Mouse (Mus musculus) ovary, postnatal 14 days (tissue): Measurements from ENCODE around the gene Gpr152.

ENCODE experiments used
- DNase-seq: peaks from one replicate; pipeline ENCODE4 v3.0.0; 2022; ENCODE audit warnings: low spot score

The Gpr152 gene

DNA sequence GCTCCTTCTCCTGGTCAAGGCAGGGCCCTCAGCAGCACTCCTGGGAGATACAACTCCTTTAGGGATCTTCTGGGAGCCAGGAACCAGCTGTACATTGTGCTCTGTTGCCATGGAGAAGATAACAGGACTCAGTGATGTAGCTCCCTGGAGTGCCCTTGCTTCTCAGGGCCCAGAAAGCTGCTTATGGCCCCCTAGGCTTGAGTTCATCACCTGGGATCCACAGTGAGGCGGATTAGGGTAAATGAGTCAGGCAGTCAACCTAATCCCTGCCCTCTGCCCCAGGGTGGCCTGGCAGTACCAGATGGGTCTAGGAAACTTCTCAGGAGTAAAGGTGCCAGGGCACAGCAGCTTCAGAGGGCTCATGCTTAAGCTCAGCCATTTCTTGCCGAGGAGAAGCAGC lies at the start of gene Gpr152:
Gpr152 (plus strand) TSS at position 342 of the 400 bp plus-strand sequence.
- DNase-seq: no peak

DNA sequence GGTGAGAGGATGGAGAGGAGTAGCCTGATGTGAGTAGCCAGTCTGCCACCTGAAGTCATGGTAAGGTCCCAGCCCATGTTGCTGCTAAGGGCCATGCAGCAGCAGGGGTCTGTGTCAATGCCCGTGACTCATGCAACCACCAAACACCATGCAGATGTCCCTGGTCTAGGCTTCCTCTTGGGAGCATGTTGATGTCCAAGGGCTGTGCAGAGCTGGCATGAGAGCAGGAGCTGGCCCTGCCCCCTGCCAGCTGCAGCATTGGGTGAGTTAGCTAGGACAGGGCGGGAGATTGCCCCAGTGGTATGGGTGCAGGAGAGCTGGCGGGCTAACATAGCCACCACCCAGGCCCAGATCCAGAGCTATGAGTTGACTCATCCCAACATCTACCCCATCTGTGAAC lies 49.1 kb upstream of the Gpr152 start:
- DNase-seq: no peak

DNA sequence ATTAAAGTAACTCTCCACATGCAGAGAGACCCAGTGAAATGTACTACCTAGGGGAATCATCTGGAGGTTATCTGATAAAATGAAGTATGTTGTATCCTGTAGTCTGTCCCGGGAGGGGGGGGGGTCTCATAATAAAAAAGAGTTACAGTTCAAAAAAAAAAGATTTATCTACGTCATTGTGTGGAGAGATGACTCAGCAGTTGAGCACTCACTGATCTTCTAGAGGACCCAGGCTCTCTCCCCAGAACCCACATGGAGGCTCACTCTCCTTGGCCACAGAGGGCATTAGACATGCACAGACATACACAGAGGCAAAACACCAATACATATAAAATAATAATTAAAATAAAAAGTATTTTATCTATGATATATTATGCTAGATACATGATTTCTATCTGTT lies 48.2 kb upstream of the Gpr152 start:
- DNase-seq: no peak

DNA sequence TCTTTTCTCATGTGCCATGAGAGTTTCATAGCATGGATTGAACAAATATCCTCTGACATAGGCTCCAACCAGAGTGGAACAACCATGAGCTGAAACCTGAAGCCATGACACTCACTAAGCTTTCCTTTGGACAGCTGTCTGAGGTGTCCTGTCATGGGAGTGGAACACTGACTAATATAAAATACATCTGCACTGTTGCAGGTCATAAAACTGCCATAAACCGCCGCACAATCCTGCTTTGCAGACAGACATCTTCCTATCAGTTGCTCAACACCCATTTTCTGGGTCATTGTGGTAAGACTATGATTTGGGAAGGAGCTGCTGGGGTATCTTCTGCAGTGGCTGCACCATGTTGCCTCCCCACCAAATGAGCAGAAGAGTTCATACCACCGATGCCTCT lies 46.8 kb upstream of the Gpr152 start:
- DNase-seq: no peak

DNA sequence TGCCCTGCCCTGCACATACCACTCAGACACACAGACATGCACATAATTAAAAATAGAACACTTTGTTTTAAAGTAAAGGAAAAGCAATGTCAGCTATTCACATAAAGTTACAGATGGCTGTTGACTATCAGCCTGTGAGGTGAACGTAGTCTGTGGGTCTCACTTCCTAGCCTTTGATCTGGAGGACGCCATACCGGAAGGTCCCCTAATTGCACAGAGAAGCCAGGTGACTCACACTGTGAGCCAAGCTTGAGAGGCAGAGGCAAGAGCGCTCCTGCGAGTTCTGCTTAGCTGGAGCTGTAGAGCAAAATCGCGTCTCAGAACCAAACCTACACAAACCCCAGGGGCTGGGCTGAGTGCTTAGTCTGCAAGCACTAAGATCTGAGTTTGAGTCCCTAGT lies 45.8 kb upstream of the Gpr152 start:
- no peak for DNase-seq

DNA sequence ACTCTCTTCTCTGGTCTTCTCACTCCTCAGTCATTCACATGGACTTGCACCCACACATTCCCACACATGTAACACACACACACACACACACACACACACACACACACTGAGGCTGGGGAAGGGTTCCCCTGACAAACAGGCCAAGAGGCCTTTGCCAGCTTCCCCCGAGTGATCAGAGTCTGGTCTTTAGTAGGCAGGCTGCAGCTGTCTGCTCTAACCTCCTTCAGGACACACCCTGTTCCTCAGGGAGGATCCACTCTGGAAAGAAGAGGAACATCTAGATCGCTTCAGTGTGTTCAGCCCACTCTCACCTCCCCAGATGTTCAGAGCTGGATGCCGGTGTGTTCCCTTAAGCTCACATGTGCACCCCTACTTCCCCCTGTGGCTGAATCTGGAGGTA lies 45.2 kb upstream of the Gpr152 start:
- DNase-seq: no peak

DNA sequence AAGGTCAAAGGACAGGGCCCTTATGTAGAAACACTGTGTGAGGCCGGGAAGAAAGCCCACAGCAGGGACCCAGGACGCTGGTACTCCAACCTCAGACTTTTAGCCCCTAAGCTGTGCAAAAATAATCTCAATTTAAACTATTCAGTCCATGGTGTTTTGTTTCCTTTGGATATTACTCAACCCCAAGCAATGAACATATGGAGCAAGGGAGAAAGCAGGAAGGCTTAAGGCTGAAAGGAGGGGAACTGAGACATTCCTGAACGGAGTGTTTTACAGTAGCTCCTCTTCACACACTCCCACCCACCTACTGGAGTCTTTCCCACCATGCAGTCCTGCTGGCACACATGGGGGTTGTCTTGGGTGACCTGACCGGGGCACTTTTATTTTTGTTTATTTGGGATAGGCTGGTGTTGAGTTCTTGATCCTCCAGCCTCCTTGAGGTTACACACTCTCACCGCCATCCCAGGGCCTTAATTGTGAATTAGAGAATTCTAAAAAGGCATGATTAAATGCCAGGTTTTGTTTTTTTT lies 44.7 kb upstream of the Gpr152 start:
- no peak for DNase-seq

DNA sequence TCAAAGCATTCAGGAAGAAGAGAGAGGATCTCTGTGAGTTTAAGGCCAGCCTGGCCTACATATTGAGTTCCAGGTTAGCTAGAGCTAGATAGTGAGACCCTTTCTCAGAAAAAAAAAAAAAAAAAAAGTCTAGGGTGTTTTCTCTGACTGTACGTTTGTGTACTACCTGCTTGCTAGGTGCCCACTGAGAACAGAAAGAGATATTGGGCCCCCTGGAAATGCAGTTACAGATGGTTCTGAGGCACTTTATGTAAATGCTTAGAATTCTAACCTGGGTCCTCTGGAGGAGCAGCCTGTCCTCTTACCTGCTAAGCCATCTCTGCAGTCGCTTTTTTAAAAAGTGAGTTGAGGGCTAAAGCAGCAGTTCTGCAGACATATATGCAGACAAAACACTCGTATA lies 43.8 kb upstream of the Gpr152 start:
- no peak for DNase-seq

DNA sequence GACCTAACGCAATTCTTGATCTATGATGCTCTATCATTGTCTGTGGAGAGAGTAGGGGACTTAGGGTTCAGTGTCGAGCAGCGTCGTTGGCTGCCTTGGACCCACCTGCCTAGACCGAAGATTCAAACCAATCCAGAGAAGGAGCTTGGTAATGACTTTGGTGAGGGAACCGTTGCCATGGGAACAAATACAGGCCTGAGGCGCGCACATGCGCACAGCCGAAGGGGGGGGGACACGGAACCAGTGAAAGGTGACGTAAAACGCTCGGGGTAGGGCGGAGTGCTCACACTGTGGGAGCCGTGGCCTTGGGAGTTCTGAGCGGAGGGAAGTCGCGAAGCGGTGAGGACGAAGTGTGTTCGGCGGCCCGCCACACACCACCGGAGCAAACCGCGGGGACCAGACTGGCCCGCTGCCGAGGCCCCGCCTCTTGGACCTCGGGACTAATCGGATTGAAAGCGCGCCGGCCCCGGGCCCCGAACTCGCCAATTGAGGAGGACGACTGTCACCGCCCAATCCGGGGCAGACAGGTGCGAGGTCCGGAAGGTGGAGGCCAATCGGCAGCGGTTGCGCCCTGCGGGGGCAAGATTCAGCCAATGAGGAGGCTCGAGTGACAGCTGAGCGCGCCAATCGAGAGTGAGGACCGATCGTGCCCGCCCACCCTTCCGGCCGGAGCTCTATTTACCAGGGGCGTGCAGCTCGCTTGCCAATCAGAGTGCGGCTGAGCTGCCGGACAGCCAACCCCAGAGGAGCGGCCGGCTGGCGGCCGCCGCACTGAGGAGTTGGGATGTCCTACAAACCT lies 42.7 kb upstream of the Gpr152 start, which contains the start of gene Cdk2ap2:
Cdk2ap2 (plus strand) TSS at position 541 of the 799 bp plus-strand sequence.
- peak; percentile 100 for DNase-seq

DNA sequence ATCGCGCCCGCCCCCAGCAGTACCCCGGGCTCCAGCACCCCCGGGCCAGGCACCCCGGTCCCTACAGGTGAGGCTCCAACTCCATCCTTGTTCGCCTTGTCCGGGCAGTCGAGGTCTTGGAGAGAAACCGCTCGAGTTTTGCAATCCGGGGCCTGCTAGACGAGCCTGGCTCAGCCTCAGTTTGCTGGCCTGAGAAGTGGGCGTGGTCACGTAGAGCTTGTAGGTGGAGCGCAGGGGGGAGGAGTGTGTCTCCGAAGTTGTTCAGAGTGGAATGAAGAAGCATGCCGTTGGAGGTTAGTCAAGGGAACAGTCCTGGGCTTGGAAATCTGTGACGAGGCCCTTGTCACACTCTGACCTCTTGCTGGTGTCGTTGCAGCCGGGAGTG lies 42.2 kb upstream of the Gpr152 start:
- no peak for DNase-seq

DNA sequence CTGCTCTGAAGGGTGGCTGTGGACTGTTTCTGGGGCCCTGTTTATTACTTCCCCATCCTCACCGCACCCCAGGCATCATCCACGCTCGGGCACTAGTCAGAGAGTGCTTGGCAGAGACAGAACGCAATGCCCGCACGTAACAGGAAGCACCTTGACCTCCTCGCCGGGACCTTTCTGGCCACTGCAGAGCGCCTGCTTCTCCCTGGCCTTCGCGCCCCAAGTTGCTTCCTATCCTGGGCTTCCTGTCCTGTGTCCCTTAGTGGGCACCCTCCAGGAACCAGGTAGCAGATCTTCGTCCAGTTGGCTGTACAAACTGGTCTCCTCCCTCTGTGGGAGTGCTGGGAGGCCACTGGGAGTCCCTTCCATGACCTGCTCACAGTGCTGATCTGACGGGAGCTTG lies 41.2 kb upstream of the Gpr152 start:
- DNase-seq: no peak

DNA sequence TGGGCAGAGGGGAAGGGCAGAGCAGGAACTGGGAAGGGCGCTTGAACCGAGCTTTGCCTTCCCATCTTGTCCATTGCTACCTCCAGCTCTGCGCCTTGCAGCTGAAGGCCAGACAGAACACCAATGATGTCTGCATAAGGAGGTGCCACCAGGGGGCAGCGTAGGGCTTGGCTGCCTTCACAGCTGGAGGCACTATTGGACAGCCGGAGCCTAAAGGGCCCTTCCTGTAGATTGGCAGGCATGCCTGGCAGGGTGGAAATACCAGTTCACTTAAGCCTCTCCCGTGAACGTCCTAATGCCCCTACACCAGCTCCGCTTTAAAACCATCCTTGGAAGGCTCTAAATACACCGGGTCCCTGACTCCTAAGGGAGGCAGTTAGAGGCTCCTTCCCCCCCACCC lies 40.5 kb upstream of the Gpr152 start:
- DNase-seq: peak; percentile 87

DNA sequence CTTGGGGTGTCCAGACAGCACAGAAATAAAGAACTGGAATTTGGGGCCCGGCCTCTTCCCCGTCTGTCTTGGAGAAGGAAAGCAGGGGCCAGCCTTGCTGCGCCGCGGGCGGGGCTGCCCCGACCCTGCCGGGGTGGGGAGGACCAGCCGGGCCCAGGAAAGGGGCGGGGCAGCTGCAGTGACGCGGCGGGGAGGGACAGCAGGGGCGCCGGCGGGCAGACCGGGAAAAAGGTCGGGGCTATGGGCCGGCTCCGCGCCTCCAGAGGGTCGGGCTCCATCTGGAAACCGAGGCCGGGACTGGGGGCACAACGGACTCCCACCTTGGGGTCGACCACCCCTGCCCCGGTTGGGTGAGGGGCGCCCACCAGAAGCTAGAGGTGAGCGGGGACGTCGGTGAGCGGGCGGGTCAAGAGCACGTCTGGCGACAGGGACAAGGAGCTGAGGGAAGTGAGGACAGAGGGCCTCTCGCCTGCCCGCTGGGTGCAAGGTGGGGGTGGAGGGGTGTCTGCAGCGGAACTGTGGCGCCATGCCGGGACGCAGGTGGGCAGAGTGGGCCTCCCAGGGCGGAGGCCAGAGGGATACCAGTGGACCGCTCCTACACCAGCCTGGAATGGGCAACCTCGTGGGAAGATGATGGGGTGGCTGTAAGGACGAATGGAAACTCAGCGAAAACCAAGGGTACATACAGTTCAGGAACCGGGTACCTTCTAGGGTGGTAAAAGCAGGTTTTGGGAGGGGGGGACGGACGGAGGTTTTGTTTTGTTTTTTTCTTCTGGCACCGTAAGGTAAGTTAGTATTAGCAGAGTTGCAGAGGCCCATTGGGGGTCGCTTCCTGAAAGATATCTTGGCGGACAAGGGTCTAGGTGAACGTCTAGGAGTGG lies 39.5 kb upstream of the Gpr152 start, which contains the start of gene Pitpnm1:
Pitpnm1 (plus strand) TSS at position 162 of the 881 bp plus-strand sequence.
- DNase-seq: peak; percentile 60

DNA sequence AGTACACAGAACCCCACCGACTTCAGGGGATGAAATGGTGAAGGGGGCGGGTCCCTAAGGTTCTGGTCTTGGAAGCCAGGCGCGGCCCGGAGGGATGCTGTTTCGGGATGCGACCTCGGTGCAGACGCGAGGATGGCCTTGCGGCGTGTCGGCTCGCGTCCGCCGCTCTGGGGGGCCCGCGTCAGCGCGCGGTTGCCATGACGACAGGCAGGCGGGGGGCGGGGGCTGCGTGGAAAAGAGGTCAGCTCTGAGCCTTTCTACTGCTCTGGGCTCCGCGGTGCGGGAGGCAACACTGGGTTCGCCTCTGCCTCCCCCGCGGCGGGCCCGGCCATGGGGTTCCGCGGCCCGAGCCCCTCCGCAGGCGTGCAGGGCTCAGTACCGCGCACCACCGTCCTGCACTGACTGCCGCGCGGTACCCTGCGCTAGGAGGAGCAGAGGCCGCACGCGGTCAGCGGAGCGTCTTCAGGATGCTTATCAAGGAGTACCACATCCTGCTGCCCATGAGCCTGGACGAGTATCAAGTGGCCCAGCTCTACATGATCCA lies 38.8 kb upstream of the Gpr152 start:
- DNase-seq: peak; percentile 36

DNA sequence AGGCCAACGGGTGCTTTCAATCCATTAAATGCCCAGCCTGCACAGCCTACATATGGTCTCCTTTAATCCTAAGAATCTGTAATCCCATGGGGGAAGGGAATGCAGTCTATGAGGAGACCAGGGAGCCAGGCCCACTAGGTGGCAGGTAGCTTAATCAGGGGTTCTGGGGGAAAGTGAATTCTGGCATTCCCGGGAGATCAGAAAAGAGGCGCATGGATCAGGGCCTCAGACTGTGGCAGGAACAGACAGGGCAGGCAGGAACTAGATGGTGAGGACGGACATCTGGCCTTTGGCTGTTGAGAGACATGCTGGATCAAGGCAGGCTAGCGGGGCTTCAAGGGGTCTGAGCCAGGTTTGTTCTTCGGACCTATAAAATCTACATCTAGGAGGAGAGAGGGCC lies 38.1 kb upstream of the Gpr152 start:
- no peak for DNase-seq

DNA sequence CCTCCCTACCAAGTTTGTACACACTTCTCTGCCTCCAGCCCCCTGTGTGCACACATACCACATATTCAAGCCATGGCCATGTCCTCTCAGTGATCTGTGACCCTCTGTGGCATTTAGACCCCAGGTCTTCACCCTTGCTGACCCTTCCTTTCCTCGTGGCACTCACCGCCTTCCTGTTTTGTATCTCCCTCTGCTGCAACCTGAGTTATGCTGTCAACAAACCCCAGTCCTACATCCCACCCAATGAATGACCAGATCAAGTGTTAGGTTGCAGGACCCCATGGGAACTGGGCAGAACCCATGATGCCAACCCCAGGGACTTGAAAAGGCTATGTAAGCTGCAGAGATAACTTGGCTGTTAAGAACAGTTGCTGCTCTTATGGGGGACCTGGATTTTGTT lies 37.5 kb upstream of the Gpr152 start:
- DNase-seq: no peak

DNA sequence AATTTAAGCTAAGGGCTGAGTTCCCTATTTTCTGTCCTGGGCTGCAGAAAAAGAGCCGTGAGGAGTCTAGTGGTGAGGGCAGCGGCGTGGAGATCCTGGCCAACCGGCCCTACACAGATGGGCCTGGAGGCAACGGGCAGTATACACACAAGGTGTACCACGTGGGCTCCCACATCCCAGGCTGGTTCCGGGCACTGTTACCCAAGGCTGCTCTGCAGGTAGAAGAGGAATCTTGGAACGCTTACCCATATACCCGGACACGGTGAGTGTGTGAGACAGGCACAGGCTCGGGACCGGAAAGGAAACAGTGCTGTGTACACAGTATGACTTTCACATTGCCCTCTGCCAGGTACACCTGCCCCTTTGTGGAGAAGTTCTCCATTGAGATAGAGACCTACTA lies 37.0 kb upstream of the Gpr152 start:
- no peak for DNase-seq

DNA sequence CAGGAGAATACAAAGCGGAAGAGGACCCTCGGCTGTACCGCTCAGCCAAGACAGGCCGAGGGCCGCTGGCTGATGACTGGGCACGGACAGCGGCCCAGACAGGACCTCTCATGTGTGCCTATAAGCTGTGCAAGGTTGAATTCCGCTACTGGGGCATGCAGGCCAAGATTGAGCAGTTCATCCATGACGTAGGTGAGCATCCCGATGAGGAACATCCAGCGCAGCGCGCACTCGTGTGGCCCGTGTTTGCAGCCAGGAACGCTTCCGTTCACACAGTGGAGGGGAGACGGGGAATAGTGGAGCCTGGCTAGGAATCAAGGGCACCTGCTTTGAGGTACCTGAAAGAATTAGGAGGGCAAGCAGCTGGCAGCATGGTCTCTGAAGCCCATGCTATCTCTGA lies 36.3 kb upstream of the Gpr152 start:
- no peak for DNase-seq

DNA sequence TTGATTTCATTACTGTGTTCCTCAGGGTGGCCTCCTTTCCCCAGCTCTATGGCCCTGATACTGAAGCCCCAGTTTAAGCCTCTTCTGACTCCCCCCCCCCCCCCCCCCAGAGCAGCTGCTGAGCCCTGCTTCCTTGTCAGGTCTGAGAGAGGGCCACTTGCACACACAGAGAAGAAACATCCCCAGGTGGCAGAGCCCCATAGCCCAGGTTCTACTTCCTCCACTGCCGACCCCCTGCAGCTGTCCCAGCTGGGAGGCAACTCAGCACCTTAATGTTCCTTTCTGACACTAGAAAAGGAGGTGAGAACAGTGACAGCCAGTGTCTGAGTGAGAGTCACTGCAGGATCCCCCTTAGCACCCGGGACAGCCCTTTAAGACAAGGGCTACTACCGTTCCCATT lies 35.8 kb upstream of the Gpr152 start:
- no peak for DNase-seq

DNA sequence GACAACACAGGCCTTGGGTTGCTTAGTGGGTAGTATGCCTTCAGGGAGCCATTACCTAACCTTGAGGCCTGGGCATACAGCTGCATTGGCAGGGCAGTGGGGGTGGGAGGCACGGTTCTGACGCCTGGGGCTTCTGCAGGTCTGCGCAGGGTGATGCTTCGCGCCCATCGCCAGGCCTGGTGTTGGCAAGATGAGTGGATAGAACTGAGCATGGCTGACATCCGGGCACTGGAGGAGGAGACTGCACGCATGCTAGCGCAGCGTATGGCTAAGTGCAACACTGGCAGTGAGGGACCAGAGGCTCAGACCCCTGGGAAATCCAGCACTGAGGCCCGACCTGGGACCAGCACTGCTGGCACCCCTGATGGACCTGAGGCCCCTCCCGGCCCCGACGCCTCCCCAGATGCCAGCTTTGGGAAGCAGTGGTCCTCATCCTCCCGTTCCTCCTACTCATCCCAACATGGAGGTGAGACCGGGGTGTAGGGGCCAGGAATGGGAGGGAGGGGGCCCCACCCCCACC lies 34.9 kb upstream of the Gpr152 start:
- DNase-seq: no peak

DNA sequence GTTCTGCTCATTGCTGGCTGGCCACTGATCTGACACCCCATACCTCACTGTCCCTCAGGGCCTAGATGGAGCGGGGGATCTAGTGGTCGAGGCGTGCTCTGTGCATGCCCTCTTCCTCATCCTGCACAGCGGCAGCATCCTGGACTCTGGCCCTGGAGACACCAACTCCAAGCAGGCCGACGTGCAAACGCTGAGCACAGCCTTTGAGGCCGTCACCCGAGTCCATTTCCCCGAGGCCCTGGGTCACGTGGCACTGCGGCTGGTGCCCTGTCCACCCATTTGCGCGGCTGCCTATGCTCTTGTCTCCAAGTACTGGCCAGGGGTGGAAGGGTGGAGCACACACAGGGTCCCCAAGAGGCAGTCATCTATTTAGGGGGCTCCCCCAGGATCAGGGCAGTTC lies 32.9 kb upstream of the Gpr152 start:
- no peak for DNase-seq

DNA sequence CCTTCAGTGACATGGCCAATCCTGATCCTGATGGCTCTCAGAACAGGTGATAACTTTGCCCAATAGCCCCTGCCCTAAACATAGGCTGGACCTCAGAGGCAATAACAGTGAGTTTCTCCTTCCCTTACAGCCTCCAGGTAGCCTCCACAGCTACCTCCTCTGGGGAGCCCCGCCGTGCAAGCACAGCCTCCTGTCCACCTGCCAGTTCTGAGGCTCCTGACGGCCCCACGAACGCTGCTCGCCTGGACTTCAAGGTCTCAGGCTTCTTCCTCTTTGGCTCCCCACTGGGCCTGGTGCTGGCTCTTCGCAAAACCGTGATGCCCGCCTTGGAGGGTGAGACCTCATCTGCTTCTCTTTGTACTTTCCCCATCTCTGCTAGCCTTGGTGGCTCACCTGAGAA lies 31.1 kb upstream of the Gpr152 start:
- DNase-seq: no peak
